In genomic region chr9:123469087-123469486, GRCm38 (mm10) we compare ENCODE assay signal across 32 mouse cellular contexts. TPM values are rescaled to one million over a fixed set of nuclear protein-coding genes. Genes with fewer than 3 reads are reported as not detected.
A peak's percentile ranks its signal among the peaks of the same experiment; 100 is the strongest.
DNase-seq lines count a peak whose midpoint lies in the region; ATAC-seq and TF ChIP-seq lines count a peak whose summit lies in the region.
"Had no signal": no experiment of that assay in that cellular context is flagged by ENCODE, and none has a peak within 500 bp of the region (broad histone marks: within the 10 kb centered on the region; RNA-seq: fewer than 3 reads in every experiment).

No protein-coding gene starts in this region.

- H3K4me1 ChIP-seq in heart, embryonic 13.5 days: peaks cover 40% of the 10 kb centered on the region
- peaks cover 18% of the 10 kb centered on the region; the same call in 1 of the 2 replicates for H3K4me1 ChIP-seq in heart, embryonic 10.5 days
- H3K4me1 ChIP-seq in lung, postnatal 0 days (ENCODE audit: insufficient read depth, low read depth, low read length): no peaks in the 10 kb centered on the region
- peaks cover 41% of the 10 kb centered on the region for H3K4me1 ChIP-seq in erythroblast, embryonic 14.5 days (ENCODE audit: control insufficient read depth)
- peaks cover 19% of the 10 kb centered on the region for H3K4me1 ChIP-seq in liver, embryonic 16.5 days (ENCODE audit: control insufficient read depth, low read depth, low read length)
- H3K4me1 ChIP-seq in forebrain, embryonic 10.5 days: no peaks in the 10 kb centered on the region
- H3K4me1 ChIP-seq: forebrain, embryonic 12.5 days; hindbrain, embryonic 12.5 days; intestine, embryonic 15.5 days; limb, embryonic 10.5 days; lung, embryonic 15.5 days; midbrain, embryonic 10.5 days; midbrain, embryonic 15.5 days; neural tube, embryonic 15.5 days had no signal

- H3K27ac ChIP-seq in heart, embryonic 13.5 days (replicated peaks): peak overlapping the region; percentile 46; the same call in 1 of the 2 replicates
- no peak overlapping the region for H3K27ac ChIP-seq in heart, embryonic 10.5 days
- no peak overlapping the region for H3K27ac ChIP-seq in lung, postnatal 0 days (ENCODE audit: low read length)
- H3K27ac ChIP-seq in liver, embryonic 16.5 days (ENCODE audit: low read length): peak overlapping the region; percentile 61
- no peak overlapping the region for H3K27ac ChIP-seq in forebrain, embryonic 10.5 days
- H3K27ac ChIP-seq: forebrain, embryonic 12.5 days; hindbrain, embryonic 12.5 days; hindbrain, postnatal 0 days; intestine, embryonic 15.5 days; kidney, postnatal 0 days; limb, embryonic 10.5 days; limb, embryonic 15.5 days; lung, embryonic 15.5 days; midbrain, embryonic 10.5 days; midbrain, embryonic 15.5 days; neural tube, embryonic 15.5 days had no signal

- H3K9ac ChIP-seq in heart, embryonic 13.5 days: no peak overlapping the region
- H3K9ac ChIP-seq in lung, postnatal 0 days (replicated peaks; ENCODE audit: low read depth): no peak overlapping the region
- H3K9ac ChIP-seq in liver, embryonic 16.5 days (ENCODE audit: low read depth, low read length): no peak overlapping the region; the same call in 1 of the 2 replicates
- H3K9ac ChIP-seq: forebrain, embryonic 12.5 days; hindbrain, embryonic 12.5 days; intestine, embryonic 15.5 days; limb, embryonic 15.5 days; lung, embryonic 15.5 days; midbrain, embryonic 15.5 days; neural tube, embryonic 15.5 days had no signal

- H3K9me3 ChIP-seq in heart, embryonic 13.5 days: no peaks in the 10 kb centered on the region
- H3K9me3 ChIP-seq in heart, embryonic 10.5 days: no peaks in the 10 kb centered on the region
- no peaks in the 10 kb centered on the region for H3K9me3 ChIP-seq in lung, postnatal 0 days (ENCODE audit: low read length)
- no peaks in the 10 kb centered on the region for H3K9me3 ChIP-seq in erythroblast, embryonic 14.5 days (ENCODE audit: control insufficient read depth, low read length)
- no peaks in the 10 kb centered on the region for H3K9me3 ChIP-seq in liver, embryonic 16.5 days (replicated peaks; ENCODE audit: control insufficient read depth, low read length)
- no peaks in the 10 kb centered on the region for H3K9me3 ChIP-seq in forebrain, embryonic 10.5 days
- H3K9me3 ChIP-seq: forebrain, embryonic 12.5 days; hindbrain, embryonic 12.5 days; intestine, embryonic 15.5 days; limb, embryonic 10.5 days; limb, embryonic 15.5 days; lung, embryonic 15.5 days; midbrain, embryonic 10.5 days; midbrain, embryonic 15.5 days; neural tube, embryonic 15.5 days had no signal

- no peak for TF ChIP-seq EP300 in lung, postnatal 0 days (IDR thresholded peaks at IDR 0.05)

- no peaks in the 10 kb centered on the region for H3K36me3 ChIP-seq in heart, embryonic 13.5 days
- H3K36me3 ChIP-seq in heart, embryonic 10.5 days: 0 out of 2 replicates have a peak, but pooled peaks cover 4% of the 10 kb centered on the region
- H3K36me3 ChIP-seq in lung, postnatal 0 days (ENCODE audit: insufficient read depth, low read length): no peaks in the 10 kb centered on the region
- H3K36me3 ChIP-seq in erythroblast, embryonic 14.5 days (ENCODE audit: control insufficient read depth): peaks cover 24% of the 10 kb centered on the region
- H3K36me3 ChIP-seq in liver, embryonic 16.5 days (ENCODE audit: control insufficient read depth, insufficient read depth): no peaks in the 10 kb centered on the region
- H3K36me3 ChIP-seq in forebrain, embryonic 10.5 days (replicated peaks): peaks cover 4% of the 10 kb centered on the region; the same call in 1 of the 2 replicates
- H3K36me3 ChIP-seq: forebrain, embryonic 12.5 days; hindbrain, embryonic 12.5 days; intestine, embryonic 15.5 days; lung, embryonic 15.5 days; midbrain, embryonic 15.5 days; neural tube, embryonic 15.5 days had no signal

- no peak for TF ChIP-seq CTCF in lung, postnatal 0 days (IDR thresholded peaks at IDR 0.05)

- H3K4me2 ChIP-seq in heart, embryonic 13.5 days: no peak overlapping the region
- no peak overlapping the region for H3K4me2 ChIP-seq in lung, postnatal 0 days (replicated peaks; ENCODE audit: low read depth, low read length)
- H3K4me2 ChIP-seq in liver, embryonic 16.5 days (ENCODE audit: low read depth, low read length): peak overlapping the region; percentile 2; the same call in 1 of the 2 replicates
- H3K4me2 ChIP-seq: forebrain, embryonic 12.5 days; hindbrain, embryonic 12.5 days; intestine, embryonic 15.5 days; limb, embryonic 15.5 days; lung, embryonic 15.5 days; midbrain, embryonic 15.5 days; neural tube, embryonic 15.5 days had no signal

- no peak for ATAC-seq in heart, embryonic 13.5 days (ENCODE audit: extremely low read depth, insufficient number of reproducible peaks, low FRiP score, low TSS enrichment)
- ATAC-seq in lung, postnatal 0 days: peak; percentile 53
- ATAC-seq in liver, embryonic 16.5 days (ENCODE audit: low read depth): no peak
- ATAC-seq: activated CD4-positive, CD25-positive, alpha-beta regulatory T cell, adult 4 months; hindbrain, postnatal 0 days; intestine, embryonic 15.5 days; midbrain, embryonic 15.5 days had no signal

- no peak overlapping the region for H3K4me3 ChIP-seq in heart, embryonic 13.5 days
- H3K4me3 ChIP-seq in heart, embryonic 10.5 days: no peak overlapping the region
- no peak overlapping the region for H3K4me3 ChIP-seq in lung, postnatal 0 days (ENCODE audit: low read depth, low read length)
- peak overlapping the region; percentile 6 for H3K4me3 ChIP-seq in erythroblast, embryonic 14.5 days (replicated peaks)
- no peak overlapping the region for H3K4me3 ChIP-seq in liver, embryonic 16.5 days (ENCODE audit: low read depth, low read length)
- H3K4me3 ChIP-seq in forebrain, embryonic 10.5 days: no peak overlapping the region
- H3K4me3 ChIP-seq: forebrain, embryonic 12.5 days; hindbrain, embryonic 12.5 days; intestine, embryonic 15.5 days; limb, embryonic 10.5 days; limb, embryonic 15.5 days; lung, embryonic 15.5 days; midbrain, embryonic 10.5 days; midbrain, embryonic 15.5 days; neural tube, embryonic 15.5 days had no signal

- no peak for DNase-seq in heart, embryonic 10.5 days (ENCODE audit: low spot score)
- peak; percentile 47 for DNase-seq in lung, postnatal 0 days (ENCODE audit: low spot score)
- DNase-seq in lung, postnatal 25 days (ENCODE audit: low spot score): no peak
- DNase-seq in forebrain, embryonic 10.5 days (ENCODE audit: extremely low spot score, low spot score): no peak
- no peak for DNase-seq in embryo, embryonic 11 days
- DNase-seq: adrenal gland, adult 2 months; adrenal gland, postnatal 36 days; B cell, adult 2 months; cerebellum, adult 18-20 months; cerebellum, postnatal 10 days; gastrocnemius, postnatal 36 days; heart, postnatal 14 days; kidney, adult 2 months; kidney, postnatal 4 days; layer of hippocampus, postnatal 36 days; retina, postnatal 1 day; right cerebral cortex, postnatal 14 days had no signal

- no peaks in the 10 kb centered on the region for H3K27me3 ChIP-seq in heart, embryonic 13.5 days (replicated peaks)
- H3K27me3 ChIP-seq in heart, embryonic 10.5 days (ENCODE audit: insufficient read depth, poor library complexity, severe bottlenecking): no peaks in the 10 kb centered on the region
- H3K27me3 ChIP-seq in lung, postnatal 0 days (replicated peaks; ENCODE audit: insufficient read depth, low read length): no peaks in the 10 kb centered on the region
- H3K27me3 ChIP-seq in erythroblast, embryonic 14.5 days (ENCODE audit: control insufficient read depth): no peaks in the 10 kb centered on the region
- H3K27me3 ChIP-seq in liver, embryonic 16.5 days (ENCODE audit: control insufficient read depth, insufficient read depth, low read depth, low read length): no peaks in the 10 kb centered on the region
- H3K27me3 ChIP-seq in forebrain, embryonic 10.5 days (ENCODE audit: poor library complexity, severe bottlenecking): no peaks in the 10 kb centered on the region
- H3K27me3 ChIP-seq: forebrain, embryonic 12.5 days; hindbrain, embryonic 12.5 days; intestine, embryonic 15.5 days; limb, embryonic 15.5 days; lung, embryonic 15.5 days; midbrain, embryonic 15.5 days; neural tube, embryonic 15.5 days had no signal

RNA-seq across cellular contexts. Expression of gene Limd1, which starts 9.4 kb away (rescaled TPM):
- polyA plus RNA-seq in heart, embryonic 13.5 days (2015; fragmentation: Nextera tagmentation; extraction: Ambion mirVana): 34.6 and 36.1 TPM in 2 replicates
- 39.0 and 39.2 TPM in 2 replicates for polyA plus RNA-seq in heart, embryonic 10.5 days (2016; fragmentation: Nextera tagmentation; extraction: Ambion mirVana)
- polyA plus RNA-seq in lung, postnatal 0 days (2015; fragmentation: Nextera tagmentation; extraction: Ambion mirVana): 56.3 and 61.9 TPM in 2 replicates
- 1.1 TPM in 2 replicates for polyA plus RNA-seq in erythroblast, embryonic 14.5 days (2012)
- polyA plus RNA-seq in liver, embryonic 16.5 days (2015; fragmentation: Nextera tagmentation; extraction: Ambion mirVana): 20.3 and 22.5 TPM in 2 replicates
- polyA plus RNA-seq in forebrain, embryonic 10.5 days (2016; fragmentation: Nextera tagmentation; extraction: Ambion mirVana): 55.7 and 57.8 TPM in 2 replicates

Comparison
In these comparisons a context has a peak if more than half of its experiments do, and no peak if none do; other contexts are left out.
1. H3K27ac ChIP-seq: peak in heart, embryonic 13.5 days (single experiment) and liver, embryonic 16.5 days (single experiment); none in heart, embryonic 10.5 days (single experiment), lung, postnatal 0 days (single experiment) and forebrain, embryonic 10.5 days (single experiment).